Mouse (Mus musculus) liver, postnatal 0 days (tissue): ENCODE measurements around the gene Tab1.

Experiments used
- CTCF ChIP-seq: sonication (generic); IDR thresholded peaks from 2 replicates; pipeline ENCODE4 v1.5.1; 2016; ENCODE audit warnings: antibody characterized with exemption, low read depth
- EP300 ChIP-seq: IDR thresholded peaks from 2 replicates; pipeline ENCODE4 v1.6.1; 2016; ENCODE audit warnings: antibody characterized with exemption, low read depth, mild to moderate bottlenecking

GRCm38 (mm10) chr15:80096946-80097881, 35.7 kb upstream of the Tab1 start:
- TF ChIP-seq CTCF (no peak), EP300 (peak; percentile 97)
